Mouse (Mus musculus) stomach, postnatal 0 days (tissue): Measurements from ENCODE around the gene Ddr1. TPM values are rescaled to one million over a fixed set of nuclear protein-coding genes. Genes with fewer than 3 reads are reported as not detected.

Experiments
- ATAC-seq: fragments of 200-750 bp; cut with Nextera tagmentation; 2 replicates; pipeline ENCODE4 v1.8.0; 2017; ENCODE audit not compliant: low FRiP score, low TSS enrichment
- DNase-seq: peaks from one replicate; pipeline ENCODE4 v3.0.0-alpha.2; 2016; ENCODE audit warnings: low spot score
- H3K27ac ChIP-seq: fragments of 300-500 bp; sonication (generic); replicated peaks from 2 replicates; pipeline ENCODE4 v1.5.1; 2014; ENCODE audit warnings: mild to moderate bottlenecking, control low read depth
- H3K27me3 ChIP-seq: fragments of 300-500 bp; sonication (generic); 2 replicates; pipeline ENCODE4 v1.6.1; 2014; ENCODE audit warnings: low read length; ENCODE audit not compliant: control insufficient read depth, insufficient read depth
- H3K36me3 ChIP-seq: fragments of 300-500 bp; sonication (generic); 2 replicates; pipeline ENCODE4 v1.6.1; 2014; ENCODE audit warnings: low read length, mixed read lengths; ENCODE audit not compliant: control insufficient read depth, insufficient read depth
- H3K4me1 ChIP-seq: fragments of 300-500 bp; sonication (generic); replicated peaks from 2 replicates; pipeline ENCODE4 v1.6.1; 2014; ENCODE audit warnings: antibody characterized with exemption; ENCODE audit not compliant: control insufficient read depth, insufficient read depth
- H3K4me2 ChIP-seq: fragments of 300-500 bp; sonication (generic); replicated peaks from 2 replicates; pipeline ENCODE4 v1.6.1; 2014; ENCODE audit warnings: low read depth, mild to moderate bottlenecking, control low read depth, moderate library complexity
- H3K4me3 ChIP-seq: fragments of 300-500 bp; sonication (generic); 2 replicates; pipeline ENCODE4 v1.5.1; 2014; ENCODE audit warnings: low read depth, low read length, control low read depth
- H3K9ac ChIP-seq: fragments of 300-500 bp; sonication (generic); 2 replicates; pipeline ENCODE4 v1.6.1; 2014; ENCODE audit warnings: mild to moderate bottlenecking, low read length, control low read depth, mixed read lengths
- H3K9me3 ChIP-seq: fragments of 300-500 bp; sonication (generic); 2 replicates; pipeline ENCODE4 v1.6.1; 2016; ENCODE audit warnings: low read length; ENCODE audit not compliant: control insufficient read depth
- CTCF ChIP-seq: IDR thresholded peaks from 2 replicates; pipeline ENCODE4 v1.5.1; 2016; ENCODE audit warnings: antibody characterized with exemption, low read depth, mild to moderate bottlenecking, moderate library complexity
- EP300 ChIP-seq: optimal IDR thresholded peaks from 2 replicates; pipeline ENCODE3; 2016; ENCODE audit warnings: antibody characterized with exemption
- WGBS: fragments of 180-500 bp; shearing (Covaris S2); extraction: QIAGEN DNeasy Blood & Tissue Kit; methylation state at CpG from one replicate; pipeline ENCODE4 v1.1.7; 2014; 5-methylcytosine and 5-hydroxymethylcytosine counted together
- polyA plus RNA-seq: library from polyadenylated mRNA; unstranded; fragments of >200 nt; fragmentation: Nextera tagmentation; extraction: Ambion mirVana; gene quantifications from 2 replicates; pipeline ENCODE4 v1.2.1, GENCODE M21; 2015

Ddr1 gene
- polyA plus RNA-seq, 1 experiment from 2014 or later: 50.8 TPM

GRCm38 (mm10) chr17:35693906-35694305, 10.5 kb downstream of the Ddr1 start:
- Histone ChIP-seq H3K4me1 (peaks cover 5% of the 10 kb centered on the region; the same call in 1 of the 2 replicates), H3K9ac (no peak overlapping the region), H3K4me2 (no peak overlapping the region), H3K4me3 (no peak overlapping the region), H3K27me3 (no peaks in the 10 kb centered on the region), H3K27ac (no peak overlapping the region), H3K36me3 (peaks cover 38% of the 10 kb centered on the region), H3K9me3 (no peaks in the 10 kb centered on the region)
- ATAC-seq (no peak), DNase-seq (no peak)
- 86% methylated on average over 5 of the region's 5 CpGs for whole genome bisulfite sequencing
- TF ChIP-seq EP300: no peak
- no peak for TF ChIP-seq CTCF

- DNase-seq (no peak), ATAC-seq (no peak)
- Histone ChIP-seq H3K27ac (no peak overlapping the region), H3K36me3 (peaks cover 48% of the 10 kb centered on the region), H3K4me1 (no peaks in the 10 kb centered on the region; the same call in 1 of the 2 replicates), H3K4me3 (no peak overlapping the region), H3K9ac (no peak overlapping the region), H3K9me3 (no peaks in the 10 kb centered on the region), H3K4me2 (no peak overlapping the region), H3K27me3 (no peaks in the 10 kb centered on the region)
- no peak for TF ChIP-seq CTCF
- TF ChIP-seq EP300: no peak
- 77% methylated on average over 4 of the region's 4 CpGs for WGBS
Measured at GRCm38 (mm10) chr17:35692368-35692767, 12.1 kb downstream of the Ddr1 start.

DNA sequence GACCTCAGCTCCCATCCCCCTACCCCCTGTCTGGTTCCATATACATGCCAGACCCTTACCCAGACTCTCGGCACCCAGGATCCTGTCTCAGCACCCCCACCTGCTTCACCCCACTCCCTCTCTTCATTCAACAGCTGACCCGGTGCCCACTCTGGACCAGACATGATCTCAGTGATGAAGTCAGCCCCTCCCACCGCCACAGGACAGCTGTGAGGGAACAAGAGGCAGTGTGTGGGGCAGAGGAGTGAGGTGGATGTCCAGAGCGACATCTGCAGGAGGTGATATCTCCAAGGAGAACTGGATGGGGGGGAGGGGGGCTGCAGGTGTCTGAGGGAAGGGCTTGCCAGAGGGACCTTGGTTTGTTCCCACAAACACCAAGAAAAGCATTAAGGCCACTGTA, 12.6 kb downstream of the Ddr1 start:
- ATAC-seq: no peak

GRCm38 (mm10) chr17:35689936-35690645, 14.3 kb downstream of the Ddr1 start:
- Histone ChIP-seq H3K4me3 (no peak overlapping the region), H3K27me3 (no peaks in the 10 kb centered on the region), H3K9me3 (no peaks in the 10 kb centered on the region), H3K9ac (no peak overlapping the region), H3K4me2 (no peak overlapping the region), H3K36me3 (peaks cover 66% of the 10 kb centered on the region), H3K4me1 (no peaks in the 10 kb centered on the region), H3K27ac (no peak overlapping the region)
- ATAC-seq (no peak), DNase-seq (no peak)
- TF ChIP-seq CTCF: no peak
- TF ChIP-seq EP300: no peak
- 88% methylated on average over 18 of the region's 18 CpGs for WGBS

More for the DNA sequence above, 12.6 kb downstream of the Ddr1 start:
- no peaks in the 10 kb centered on the region for H3K27me3 ChIP-seq
- peaks cover 54% of the 10 kb centered on the region for H3K36me3 ChIP-seq
- no peak overlapping the region for H3K4me3 ChIP-seq
- WGBS: 65% methylated on average over 4 of the region's 4 CpGs
- H3K4me1 ChIP-seq: no peaks in the 10 kb centered on the region
- DNase-seq: no peak
- no peak for TF ChIP-seq CTCF
- TF ChIP-seq EP300: no peak
- no peak overlapping the region for H3K4me2 ChIP-seq
- no peaks in the 10 kb centered on the region for H3K9me3 ChIP-seq
- H3K27ac ChIP-seq: no peak overlapping the region
- no peak overlapping the region for H3K9ac ChIP-seq

DNA sequence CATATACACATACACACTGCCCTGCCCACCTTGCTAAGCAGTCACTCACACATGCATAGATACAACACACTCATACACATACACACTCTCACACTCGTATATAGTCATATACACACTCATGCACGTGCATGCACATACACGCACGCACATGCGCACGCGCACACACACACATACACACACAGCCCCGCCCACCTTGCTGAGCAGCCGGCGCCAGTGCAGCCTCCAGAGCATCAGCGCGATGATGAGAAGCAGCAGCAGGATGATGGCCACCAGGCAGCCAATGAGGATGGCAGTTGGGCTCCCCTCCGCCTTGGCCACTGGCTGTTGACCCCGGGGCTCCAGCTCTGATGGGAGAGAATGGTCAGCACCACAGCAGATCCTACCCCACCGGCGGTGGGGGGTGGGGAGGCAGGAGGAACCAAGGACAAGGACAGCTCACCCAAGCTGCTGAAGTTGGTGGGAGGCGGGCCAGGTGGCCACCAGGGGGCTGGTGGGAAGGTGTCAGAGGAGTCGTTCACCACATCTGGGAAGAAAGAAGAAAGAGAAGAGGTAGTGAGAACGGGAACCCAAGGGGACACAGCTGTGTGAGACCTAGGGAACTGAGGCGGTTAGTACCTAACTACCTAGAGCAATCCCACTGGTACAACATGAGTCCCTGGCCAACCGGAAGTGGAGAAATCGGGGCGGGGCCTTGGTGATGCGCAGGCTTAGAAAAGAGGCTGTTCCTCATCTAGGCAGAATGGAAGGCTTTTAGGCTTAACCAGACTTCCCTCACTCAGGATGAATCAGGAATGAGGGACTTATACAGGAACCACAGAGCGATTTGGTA, 15.9 kb downstream of the Ddr1 start:
- 81% methylated on average over 25 of the region's 25 CpGs for WGBS
- Histone ChIP-seq H3K4me2 (no peak overlapping the region), H3K36me3 (peaks cover 77% of the 10 kb centered on the region), H3K4me1 (no peaks in the 10 kb centered on the region), H3K4me3 (no peak overlapping the region), H3K27me3 (no peaks in the 10 kb centered on the region), H3K27ac (no peak overlapping the region), H3K9me3 (no peaks in the 10 kb centered on the region), H3K9ac (no peak overlapping the region)
- ATAC-seq (no peak), DNase-seq (no peak)
- TF ChIP-seq CTCF (peak; percentile 42), EP300 (no peak)

DNA sequence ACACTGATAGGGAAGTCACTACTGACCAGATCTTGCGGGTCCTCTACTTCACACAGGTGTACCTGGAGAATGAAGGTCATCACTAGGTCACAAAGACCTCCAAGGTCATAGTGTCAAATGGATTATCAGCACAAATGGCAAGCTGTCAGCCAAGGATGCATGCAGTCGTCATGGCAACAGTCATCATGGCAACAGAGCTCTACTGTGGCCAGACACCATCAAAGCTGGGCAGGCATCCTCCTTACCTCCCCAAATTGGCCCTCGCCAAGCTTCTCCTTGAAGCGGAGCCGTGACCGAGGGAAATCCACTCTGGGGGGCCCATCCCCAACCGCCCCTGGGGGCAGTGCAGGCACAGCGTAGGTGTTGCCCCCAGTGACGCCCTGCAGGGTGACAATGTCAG, 19.4 kb downstream of the Ddr1 start:
- no peak overlapping the region for H3K4me3 ChIP-seq
- H3K9me3 ChIP-seq: no peaks in the 10 kb centered on the region
- H3K27me3 ChIP-seq: no peaks in the 10 kb centered on the region
- no peaks in the 10 kb centered on the region for H3K4me1 ChIP-seq
- 79% methylated on average over 9 of the region's 9 CpGs for WGBS
- no peak for DNase-seq
- no peak overlapping the region for H3K4me2 ChIP-seq
- ATAC-seq: no peak
- H3K36me3 ChIP-seq: peaks cover 64% of the 10 kb centered on the region
- H3K27ac ChIP-seq: no peak overlapping the region
- TF ChIP-seq CTCF (no peak), EP300 (no peak)
- no peak overlapping the region for H3K9ac ChIP-seq
